In the genomic region with DNA sequence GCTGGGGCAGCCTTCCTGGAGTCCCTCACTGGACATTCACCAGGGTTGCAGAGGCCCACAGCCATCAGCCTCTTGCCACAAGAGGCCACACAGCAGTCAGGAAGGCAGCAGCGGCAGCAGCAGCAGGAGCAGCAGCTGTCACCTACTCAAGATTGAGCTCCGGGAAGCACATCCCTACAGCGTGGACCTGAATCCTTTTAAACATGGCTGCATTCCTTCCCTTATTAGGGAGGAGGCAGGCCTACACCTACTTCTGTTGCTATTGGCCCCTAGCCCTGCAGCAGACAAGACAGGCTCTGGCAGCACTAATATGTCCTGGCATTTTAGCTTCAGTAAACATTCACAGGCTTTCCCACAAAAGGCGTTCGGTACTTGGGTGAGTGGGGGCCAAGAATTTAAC, we compare ENCODE assay signal across 9 mouse cellular contexts. TPM values are rescaled to one million over a fixed set of nuclear protein-coding genes. Genes with fewer than 3 reads are reported as not detected.
DNase-seq lines count a peak whose midpoint lies in the region; ATAC-seq and TF ChIP-seq lines count a peak whose summit lies in the region.
"Had no signal": no experiment of that assay in that cellular context is flagged by ENCODE, and none has a peak within 500 bp of the region (broad histone marks: within the 10 kb centered on the region; RNA-seq: fewer than 3 reads in every experiment).

No protein-coding gene starts in this region.

- no peaks in the 10 kb centered on the region for H3K9me3 ChIP-seq in hindbrain, embryonic 11.5 days (ENCODE audit: control insufficient read depth, low read length)
- no peaks in the 10 kb centered on the region for H3K9me3 ChIP-seq in hindbrain, embryonic 16.5 days (ENCODE audit: control insufficient read depth, low read length)
- no peaks in the 10 kb centered on the region for H3K9me3 ChIP-seq in stomach, postnatal 0 days (ENCODE audit: control insufficient read depth, low read length)

- 72% methylated on average over 5 of the region's 5 CpGs for WGBS in hindbrain, embryonic 11.5 days
- 65% methylated on average over 5 of the region's 5 CpGs for WGBS in hindbrain, embryonic 16.5 days
- 17% methylated on average over 5 of the region's 5 CpGs for WGBS in stomach, postnatal 0 days

- no peaks in the 10 kb centered on the region for H3K27me3 ChIP-seq in hindbrain, embryonic 11.5 days (ENCODE audit: control insufficient read depth, insufficient read depth, low read length)
- H3K27me3 ChIP-seq in hindbrain, embryonic 16.5 days (replicated peaks; ENCODE audit: control insufficient read depth, insufficient read depth, low read length), result no peaks in the 10 kb centered on the region
- no peaks in the 10 kb centered on the region for H3K27me3 ChIP-seq in testis, adult 2 months (ENCODE audit: control insufficient read depth, insufficient read depth, low read length)
- H3K27me3 ChIP-seq in stomach, postnatal 0 days (ENCODE audit: control insufficient read depth, insufficient read depth, low read length), result no peaks in the 10 kb centered on the region

- no peak for TF ChIP-seq POLR2A in testis, adult 2 months (IDR thresholded peaks at IDR 0.05; ENCODE audit: control insufficient read depth, low read depth, low read length)

- no peak for TF ChIP-seq CTCF in testis, adult 2 months (IDR thresholded peaks at IDR 0.05; ENCODE audit: control insufficient read depth, insufficient read depth, insufficient replicate concordance, low read depth, low read length)
- no peak for TF ChIP-seq CTCF in stomach, postnatal 0 days (IDR thresholded peaks at IDR 0.05; ENCODE audit: low read depth)

- H3K4me3 ChIP-seq in hindbrain, embryonic 11.5 days (ENCODE audit: low read depth, low read length), result 0 out of 2 replicates have a peak overlapping the region, but pooled peaks have one; percentile 2
- no peak overlapping the region for H3K4me3 ChIP-seq in hindbrain, embryonic 16.5 days (ENCODE audit: low read length)
- no peak overlapping the region for H3K4me3 ChIP-seq in testis, adult 2 months (ENCODE audit: control insufficient read depth, low read depth, low read length)
- peak overlapping the region; percentile 12; the same call in 1 of the 2 replicates for H3K4me3 ChIP-seq in stomach, postnatal 0 days (ENCODE audit: low read depth, low read length)

- H3K4me2 ChIP-seq in hindbrain, embryonic 11.5 days (replicated peaks; ENCODE audit: low read depth, low read length), result no peak overlapping the region
- no peak overlapping the region for H3K4me2 ChIP-seq in hindbrain, embryonic 16.5 days (ENCODE audit: low read length)
- peak overlapping the region; percentile 31 for H3K4me2 ChIP-seq in stomach, postnatal 0 days (replicated peaks; ENCODE audit: low read depth)

- peak overlapping the region; percentile 19; the same call in 1 of the 2 replicates for H3K27ac ChIP-seq in hindbrain, embryonic 11.5 days (ENCODE audit: low read depth, low read length)
- no peak overlapping the region for H3K27ac ChIP-seq in hindbrain, embryonic 16.5 days (ENCODE audit: low read depth, low read length)
- H3K27ac ChIP-seq in testis, adult 2 months (ENCODE audit: control insufficient read depth, insufficient read depth, low read depth, low read length), result 0 out of 2 replicates have a peak overlapping the region, but pooled peaks have one; percentile 22
- peak overlapping the region; percentile 99 for H3K27ac ChIP-seq in stomach, postnatal 0 days (replicated peaks)
- H3K27ac ChIP-seq: liver, embryonic 14.5 days had no signal

- H3K36me3 ChIP-seq in hindbrain, embryonic 11.5 days (ENCODE audit: control insufficient read depth, insufficient read depth, low read length), result peaks cover 17% of the 10 kb centered on the region; the same call in 1 of the 2 replicates
- peaks cover 44% of the 10 kb centered on the region for H3K36me3 ChIP-seq in hindbrain, embryonic 16.5 days (ENCODE audit: control insufficient read depth, insufficient read depth, low read length)
- peaks cover 2% of the 10 kb centered on the region for H3K36me3 ChIP-seq in testis, adult 2 months (ENCODE audit: control insufficient read depth, insufficient read depth, low read length)
- H3K36me3 ChIP-seq in stomach, postnatal 0 days (ENCODE audit: control insufficient read depth, insufficient read depth, low read length), result peaks cover 34% of the 10 kb centered on the region

- H3K4me1 ChIP-seq in hindbrain, embryonic 11.5 days (replicated peaks; ENCODE audit: control insufficient read depth, insufficient read depth, low read length), result peaks cover 11% of the 10 kb centered on the region
- H3K4me1 ChIP-seq in hindbrain, embryonic 16.5 days (ENCODE audit: control insufficient read depth, insufficient read depth, low read depth, low read length), result peaks cover 28% of the 10 kb centered on the region
- peaks cover 16% of the 10 kb centered on the region for H3K4me1 ChIP-seq in testis, adult 2 months (ENCODE audit: control insufficient read depth, insufficient read depth, low read length)
- H3K4me1 ChIP-seq in stomach, postnatal 0 days (replicated peaks; ENCODE audit: control insufficient read depth, insufficient read depth), result peaks cover 4% of the 10 kb centered on the region; the same call in 1 of the 2 replicates

- no peak overlapping the region for H3K9ac ChIP-seq in hindbrain, embryonic 11.5 days (ENCODE audit: low read depth, low read length)
- no peak overlapping the region for H3K9ac ChIP-seq in hindbrain, embryonic 16.5 days (ENCODE audit: low read depth, low read length)
- peak overlapping the region; percentile 43; the same call in 1 of the 2 replicates for H3K9ac ChIP-seq in stomach, postnatal 0 days (ENCODE audit: low read length)
- H3K9ac ChIP-seq: liver, embryonic 14.5 days had no signal

- DNase-seq in hindbrain, embryonic 11.5 days (ENCODE audit: low spot score), result no peak
- DNase-seq in testis, postnatal 14 days (ENCODE audit: low spot score), result no peak
- peak; percentile 61 for DNase-seq in heart, postnatal 4 days
- DNase-seq in stomach, postnatal 0 days (ENCODE audit: low spot score), result no peak
- no peak for DNase-seq in retina, embryonic 14.5 days (ENCODE audit: low spot score)
- no peak for DNase-seq in urinary bladder, adult 2 months (ENCODE audit: low spot score)

- no peak for TF ChIP-seq EP300 in stomach, postnatal 0 days (optimal IDR thresholded peaks at IDR 0.05)

- no peak for ATAC-seq in hindbrain, embryonic 11.5 days (ENCODE audit: low FRiP score)
- ATAC-seq in hindbrain, embryonic 16.5 days, result no peak
- no peak for ATAC-seq in stomach, postnatal 0 days (ENCODE audit: low FRiP score, low TSS enrichment)

RNA-seq across cellular contexts. Expression of a gene that starts 3.7 kb away (rescaled TPM):
- 742 and 751 TPM in 2 replicates for polyA plus RNA-seq in hindbrain, embryonic 11.5 days (2014; fragmentation: Nextera tagmentation; extraction: Ambion mirVana)
- 946 and 1,028 TPM in 2 replicates for polyA plus RNA-seq in hindbrain, embryonic 16.5 days (2015; fragmentation: Nextera tagmentation; extraction: Ambion mirVana)
- 191 and 248 TPM in 2 replicates for polyA plus RNA-seq in testis, adult 2 months (2012; rRNA removed)
- total RNA-seq in heart, postnatal 4 days (2021), result 100 to 1,000 TPM; 616 to 628 TPM
- 2,935 and 3,187 TPM in 2 replicates for polyA plus RNA-seq in stomach, postnatal 0 days (2015; fragmentation: Nextera tagmentation; extraction: Ambion mirVana)
- polyA plus RNA-seq in urinary bladder, adult 2 months (2012; rRNA removed), result 10,835 and 11,320 TPM in 2 replicates

RNA-seq across cellular contexts. Expression of a gene that starts 8.3 kb away (rescaled TPM):
- polyA plus RNA-seq in hindbrain, embryonic 11.5 days (2014; fragmentation: Nextera tagmentation; extraction: Ambion mirVana), result 3.3 and 4.2 TPM in 2 replicates
- polyA plus RNA-seq in hindbrain, embryonic 16.5 days (2015; fragmentation: Nextera tagmentation; extraction: Ambion mirVana), result 6.7 and 7.1 TPM in 2 replicates
- polyA plus RNA-seq in testis, adult 2 months (2012; rRNA removed), result 20.3 and 23.2 TPM in 2 replicates
- total RNA-seq in heart, postnatal 4 days (2021), result 1 to 10 TPM; 3.7 TPM
- polyA plus RNA-seq in stomach, postnatal 0 days (2015; fragmentation: Nextera tagmentation; extraction: Ambion mirVana), result 2.2 and 2.6 TPM in 2 replicates
- polyA plus RNA-seq in urinary bladder, adult 2 months (2012; rRNA removed), result 3.0 and 3.3 TPM in 2 replicates

RNA-seq across cellular contexts. Expression of a gene that starts 31.2 kb away (rescaled TPM):
- polyA plus RNA-seq in hindbrain, embryonic 11.5 days (2014; fragmentation: Nextera tagmentation; extraction: Ambion mirVana), result 126 and 170 TPM in 2 replicates
- polyA plus RNA-seq in hindbrain, embryonic 16.5 days (2015; fragmentation: Nextera tagmentation; extraction: Ambion mirVana), result 136 and 168 TPM in 2 replicates
- 138 and 141 TPM in 2 replicates for polyA plus RNA-seq in testis, adult 2 months (2012; rRNA removed)
- total RNA-seq in heart, postnatal 4 days (2021), result 10 to 100 TPM; 97.0 to 97.3 TPM
- 21.4 and 26.6 TPM in 2 replicates for polyA plus RNA-seq in stomach, postnatal 0 days (2015; fragmentation: Nextera tagmentation; extraction: Ambion mirVana)
- polyA plus RNA-seq in urinary bladder, adult 2 months (2012; rRNA removed), result 91.5 and 97.0 TPM in 2 replicates

RNA-seq across cellular contexts. Expression of a gene that starts 35.4 kb away (rescaled TPM):
- polyA plus RNA-seq in hindbrain, embryonic 11.5 days (2014; fragmentation: Nextera tagmentation; extraction: Ambion mirVana), result 12.6 and 15.7 TPM in 2 replicates
- polyA plus RNA-seq in hindbrain, embryonic 16.5 days (2015; fragmentation: Nextera tagmentation; extraction: Ambion mirVana), result 13.5 and 16.6 TPM in 2 replicates
- polyA plus RNA-seq in testis, adult 2 months (2012; rRNA removed), result 1.6 and 3.1 TPM in 2 replicates
- total RNA-seq in heart, postnatal 4 days (2021), result 10 to 100 TPM; 28.4 to 31.3 TPM
- 15.0 and 15.1 TPM in 2 replicates for polyA plus RNA-seq in stomach, postnatal 0 days (2015; fragmentation: Nextera tagmentation; extraction: Ambion mirVana)
- 56.9 and 61.6 TPM in 2 replicates for polyA plus RNA-seq in urinary bladder, adult 2 months (2012; rRNA removed)

RNA-seq across cellular contexts. Expression of a gene that starts 57.3 kb away (rescaled TPM):
- polyA plus RNA-seq in hindbrain, embryonic 11.5 days (2014; fragmentation: Nextera tagmentation; extraction: Ambion mirVana), result 14.1 and 15.0 TPM in 2 replicates
- 16.7 and 17.0 TPM in 2 replicates for polyA plus RNA-seq in hindbrain, embryonic 16.5 days (2015; fragmentation: Nextera tagmentation; extraction: Ambion mirVana)
- 29.9 and 33.9 TPM in 2 replicates for polyA plus RNA-seq in testis, adult 2 months (2012; rRNA removed)
- 1 to 10 TPM; 6.9 to 8.3 TPM for total RNA-seq in heart, postnatal 4 days (2021)
- polyA plus RNA-seq in stomach, postnatal 0 days (2015; fragmentation: Nextera tagmentation; extraction: Ambion mirVana), result 7.8 and 8.5 TPM in 2 replicates
- polyA plus RNA-seq in urinary bladder, adult 2 months (2012; rRNA removed), result 12.5 TPM in 2 replicates

Comparison
In these comparisons a context has a peak if more than half of its experiments do, and no peak if none do; other contexts are left out.
1. H3K4me3 ChIP-seq: peak in hindbrain, embryonic 11.5 days (single experiment) and stomach, postnatal 0 days (single experiment); none in hindbrain, embryonic 16.5 days (single experiment) and testis, adult 2 months (single experiment).